Mouse (Mus musculus) liver, embryonic 18 days (tissue): ENCODE measurements around the gene Dnajc27. TPM values are rescaled to one million over a fixed set of nuclear protein-coding genes. Genes with fewer than 3 reads are reported as not detected.

Experiments
- polyA plus RNA-seq: library from polyadenylated mRNA; depleted of rRNA; stranded (reverse); fragments of >200 nt; gene quantifications from 2 replicates; pipeline ENCODE4 v1.2.3, GENCODE M21; 2012; rRNA removed

Gene Dnajc27
- 1.2 and 1.4 TPM in 2 replicates for polyA plus RNA-seq

DNA sequence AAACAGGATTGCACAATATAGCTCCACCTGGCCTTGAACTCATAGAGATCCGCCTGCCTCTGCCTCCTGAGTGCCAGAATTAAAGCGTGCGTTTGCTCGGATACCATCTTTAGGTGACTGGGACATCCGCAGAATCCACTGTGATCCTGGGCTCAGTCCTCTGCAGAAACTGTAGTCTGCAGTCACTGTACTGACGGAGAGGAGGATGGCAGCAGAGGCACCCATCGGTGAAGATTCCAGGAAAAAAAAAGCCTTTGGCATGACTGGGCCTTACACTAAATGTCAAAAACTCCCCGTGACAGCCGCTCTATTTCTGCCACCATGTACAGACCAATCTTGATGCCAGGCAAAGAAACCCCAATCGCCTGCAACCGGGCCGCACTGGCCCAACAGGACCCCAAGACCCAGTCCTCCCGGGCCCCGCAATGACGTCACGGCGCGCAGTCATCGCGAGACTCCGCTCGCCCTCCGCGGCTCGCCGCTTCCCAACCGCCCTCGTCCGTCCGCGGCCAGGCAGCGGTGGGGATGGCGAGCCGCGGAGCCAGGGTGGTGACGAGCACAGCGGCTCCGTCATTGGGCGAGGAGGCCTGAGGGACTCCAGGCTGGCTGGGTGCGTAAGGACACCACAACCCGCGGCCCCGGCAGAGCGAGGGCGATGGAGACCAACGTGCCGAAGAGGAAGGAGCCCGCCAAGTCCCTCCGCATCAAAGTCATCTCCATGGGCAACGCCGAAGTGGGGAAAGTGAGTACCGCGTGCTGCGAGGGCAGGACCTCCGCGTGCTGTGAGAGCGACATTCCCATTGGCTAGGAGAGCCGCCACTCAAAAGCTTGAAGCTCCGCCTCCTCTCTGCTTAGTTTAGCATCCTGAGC is at the start of gene Dnajc27:
Gene Dnajc27 (plus strand): TSS at position 452 of the 870 bp plus-strand sequence.

DNA sequence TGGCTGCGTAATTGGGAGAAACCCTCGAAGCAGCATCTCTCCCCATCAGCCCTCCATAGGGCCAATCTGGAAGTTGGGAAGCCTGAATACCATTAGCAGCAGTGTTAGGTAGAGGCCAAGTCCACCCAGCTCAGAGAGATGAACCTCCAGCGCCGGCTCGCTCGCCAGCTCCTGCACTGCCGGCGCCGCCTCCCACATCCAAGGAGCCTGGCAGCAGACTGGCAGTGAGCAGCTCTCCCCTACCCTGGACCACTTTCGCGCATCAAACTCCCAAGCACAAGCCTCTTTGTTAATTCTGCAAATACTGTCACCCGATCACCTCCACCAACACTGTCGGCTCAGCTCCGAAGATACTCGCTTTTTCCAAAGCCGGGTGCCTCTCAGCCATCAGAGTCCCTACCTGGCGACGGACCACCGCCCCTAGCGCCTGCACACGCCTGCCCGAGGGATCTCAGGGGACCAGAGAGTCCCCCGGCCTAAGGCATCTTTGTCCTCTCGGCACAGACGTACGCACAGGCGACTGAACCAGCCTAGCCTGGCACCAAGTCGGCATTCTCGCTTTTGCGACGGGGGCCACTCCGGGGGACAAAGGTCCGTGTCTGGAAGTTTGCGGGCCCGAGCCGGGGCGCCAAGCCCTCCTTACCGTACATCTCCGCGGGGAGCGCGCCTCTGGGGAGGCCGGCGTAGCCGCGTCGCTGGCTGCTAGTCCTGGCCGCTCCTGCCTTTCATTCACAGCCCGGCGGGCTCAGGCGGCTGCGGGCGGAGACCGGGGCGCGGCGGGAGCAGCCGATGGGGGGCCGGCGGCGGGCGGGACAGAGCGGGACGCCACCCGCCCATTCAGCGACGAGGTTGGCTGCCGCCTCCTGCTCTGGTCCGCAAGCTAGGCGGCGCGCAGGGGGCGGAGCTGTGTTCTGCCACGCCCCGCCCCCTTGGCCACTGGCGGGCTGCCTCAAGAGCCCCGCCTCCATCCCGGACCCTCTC is 44.0 kb upstream of the Dnajc27 start, which contains the start of gene Efr3b:
Gene Efr3b (minus strand): TSS at position 855 of the 981 bp plus-strand sequence.

DNA sequence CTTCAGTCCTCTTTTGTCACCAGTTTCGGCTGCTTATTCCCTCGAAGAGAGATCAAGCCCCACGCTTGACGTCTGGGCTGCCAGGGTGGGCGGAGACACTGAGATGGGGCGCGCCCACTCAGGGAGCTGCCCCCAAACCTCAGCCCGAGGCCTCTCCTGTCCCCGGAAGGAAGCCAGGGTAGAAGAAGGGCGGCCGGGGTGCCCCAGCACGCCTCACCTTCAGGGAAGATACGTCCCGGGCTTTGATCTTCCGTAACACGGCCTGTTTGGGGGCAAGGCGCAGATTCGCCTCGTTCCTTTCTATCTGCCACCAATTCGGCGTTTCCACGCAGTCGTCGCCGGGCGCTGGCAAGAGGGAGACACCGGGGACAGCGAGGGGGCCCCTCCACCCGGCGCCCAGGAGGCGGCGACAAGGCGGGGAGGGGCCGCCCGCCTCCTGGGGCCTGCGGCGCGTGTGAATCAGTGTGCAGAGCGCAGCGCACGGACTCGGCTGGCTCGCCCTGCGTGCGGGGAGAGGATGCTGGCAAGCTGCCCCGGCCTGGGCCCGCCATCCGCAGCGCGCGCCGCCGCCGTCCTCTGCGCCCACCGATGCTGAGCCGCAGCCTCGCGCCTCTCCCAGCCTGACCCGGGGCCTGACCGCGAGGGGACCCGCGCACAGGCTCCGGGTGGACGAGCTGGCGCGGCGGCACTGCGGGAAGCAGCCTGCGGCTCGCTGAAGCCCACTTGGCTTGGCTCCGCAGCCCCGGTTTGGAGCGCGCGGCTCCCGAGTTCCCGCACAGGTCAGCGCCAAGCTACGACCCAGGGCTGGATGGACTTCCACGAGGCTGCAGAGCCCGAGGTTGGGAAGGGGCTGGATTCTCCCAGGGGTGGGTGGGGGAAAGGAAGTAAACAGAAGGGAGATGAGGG is 50.8 kb downstream of the Dnajc27 start, which contains the start of gene Adcy3:
Gene Adcy3 (plus strand): TSS at position 163 of the 906 bp plus-strand sequence.

Other genes starting within 250 kb of the Dnajc27 start
- 0.18 and 0.26 TPM in 2 replicates for gene Pomc, start 127.6 kb upstream of the Dnajc27 start, polyA plus RNA-seq
- gene Efr3b, start 43.7 kb upstream of the Dnajc27 start, polyA plus RNA-seq, result 0.09 and 0.12 TPM in 2 replicates
- gene Adcy3, start 50.5 kb downstream of the Dnajc27 start, polyA plus RNA-seq, result 0.70 and 0.73 TPM in 2 replicates
- 1.9 and 2.0 TPM in 2 replicates for gene Ptrhd1, start 151.4 kb downstream of the Dnajc27 start, polyA plus RNA-seq
- gene Cenpo, start 151.7 kb downstream of the Dnajc27 start, polyA plus RNA-seq, result 7.5 and 8.3 TPM in 2 replicates